Mouse (Mus musculus) CH12F3 (cell line): ENCODE results near the gene Lrrc56.

Source experiments
- in situ Hi-C: fragments of 300-500 bp; cut with MboI; formaldehyde crosslinking; loops from 2 replicates; pipeline ENCODE4 v1.14.3; 2020; ENCODE audit warnings: low sequenced_read_pairs

Lrrc56 gene

DNA sequence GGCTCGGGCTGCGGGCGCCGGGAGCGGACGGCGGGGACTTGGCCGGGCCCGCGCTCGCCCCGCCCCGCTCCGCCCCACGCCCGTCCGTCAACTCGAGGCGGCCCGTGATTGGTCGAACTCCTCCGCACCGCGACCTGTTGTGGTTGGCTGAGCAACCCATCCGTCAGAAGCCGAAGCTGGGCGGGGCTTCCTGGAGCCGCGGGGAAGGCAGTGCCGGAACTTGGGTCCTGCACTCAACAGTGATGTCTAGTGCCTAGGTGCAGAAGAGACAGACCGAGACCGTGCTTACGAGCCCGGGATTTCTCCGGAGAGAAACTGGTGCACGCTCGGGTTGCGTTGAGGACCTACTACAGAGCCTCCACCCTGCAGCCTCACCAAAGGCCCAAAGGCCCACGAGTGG lies at the start of gene Lrrc56, which contains the start of gene Hras:
TSS of gene Lrrc56 (plus strand) at position 210 of the 400 bp plus-strand sequence.
TSS of gene Hras (minus strand) at position 58 of the 400 bp plus-strand sequence.
- in situ Hi-C loops = no loop called here

DNA sequence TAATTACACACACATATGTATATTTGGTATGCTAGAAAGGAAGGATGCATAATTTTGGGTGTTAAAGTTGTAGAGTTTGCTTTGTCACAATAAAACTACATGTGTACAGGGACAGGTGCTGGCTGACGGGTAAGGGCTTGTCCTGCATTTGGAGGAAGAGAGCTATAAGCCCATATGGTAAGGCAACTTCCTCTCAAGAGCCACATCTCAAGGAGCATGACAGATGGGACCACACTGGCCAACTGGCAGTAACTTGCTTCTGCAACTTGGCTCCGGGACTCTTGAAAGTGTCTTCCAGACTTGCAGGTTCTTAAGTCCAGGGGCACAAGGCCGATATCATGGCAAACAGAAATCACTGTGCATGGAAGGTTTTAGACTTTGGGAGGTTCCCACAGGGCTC lies 49.3 kb upstream of the Lrrc56 start:
- in situ Hi-C loops = no loop called here

DNA sequence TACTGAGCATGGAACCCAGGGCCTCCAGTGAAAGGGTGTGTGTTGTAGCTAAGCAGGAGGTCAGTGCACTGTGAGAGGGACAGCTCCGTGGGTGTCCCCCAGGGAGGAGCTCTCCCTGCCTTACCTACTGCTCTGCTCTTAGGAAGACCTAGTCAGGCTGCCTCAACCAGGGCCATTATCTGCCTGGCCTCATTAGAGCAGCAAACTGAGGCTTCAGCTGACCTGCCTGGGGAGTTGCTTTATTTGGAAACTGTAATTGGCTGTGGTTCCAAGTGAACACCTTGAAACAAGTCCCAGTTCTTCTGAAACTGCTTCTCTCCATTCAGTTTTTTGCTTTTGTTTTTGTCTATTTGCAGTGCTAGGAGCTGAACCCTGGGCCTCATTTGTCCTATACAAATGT lies 48.6 kb upstream of the Lrrc56 start:
- in situ Hi-C loops = no loop called here

GRCm38 (mm10) chr7:141146043-141146595 lies 47.8 kb upstream of the Lrrc56 start:
- in situ Hi-C loops = no loop called here

- in situ Hi-C loops = no loop called here
Observed at GRCm38 (mm10) chr7:141147044-141147443, 46.9 kb upstream of the Lrrc56 start.

- in situ Hi-C loops = no loop called here
Observed at GRCm38 (mm10) chr7:141148639-141149038, 45.3 kb upstream of the Lrrc56 start.

GRCm38 (mm10) chr7:141155362-141155761 lies 38.6 kb upstream of the Lrrc56 start:
- in situ Hi-C loops = no loop called here

GRCm38 (mm10) chr7:141164397-141164796 lies 29.6 kb upstream of the Lrrc56 start:
- in situ Hi-C loops = no loop called here

GRCm38 (mm10) chr7:141164850-141165249 lies 29.1 kb upstream of the Lrrc56 start:
- in situ Hi-C loops = no loop called here

- in situ Hi-C loops = no loop called here
Observed at GRCm38 (mm10) chr7:141167901-141168517, 25.9 kb upstream of the Lrrc56 start.

- in situ Hi-C loops = no loop called here
Observed at GRCm38 (mm10) chr7:141168518-141168953, 25.4 kb upstream of the Lrrc56 start.

GRCm38 (mm10) chr7:141169300-141169699 lies 24.7 kb upstream of the Lrrc56 start:
- in situ Hi-C loops = no loop called here

DNA sequence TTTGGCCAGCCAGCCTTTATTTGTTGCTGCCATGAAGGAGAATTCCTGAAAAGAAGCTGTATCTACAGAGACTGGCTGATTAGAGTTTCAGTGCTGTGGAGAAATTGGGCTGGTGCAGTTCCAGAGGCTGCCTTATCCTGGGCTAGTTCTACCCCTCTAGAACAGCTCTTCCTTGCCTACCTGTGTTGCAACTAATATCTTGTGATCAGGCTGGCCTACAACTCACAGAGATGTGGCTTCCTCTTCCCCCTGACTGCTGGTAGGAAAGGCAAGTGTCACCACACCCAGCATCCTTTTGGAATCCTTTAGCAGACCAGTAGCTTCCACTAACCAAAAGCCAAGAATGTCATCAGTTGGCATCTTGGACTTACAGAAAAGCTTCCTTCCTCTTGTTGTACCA lies 24.1 kb upstream of the Lrrc56 start:
- in situ Hi-C loops = loop anchor here (5.0 kb wide), 1 partner anchor 73 kb away; no protein-coding TSS in a partner anchor

DNA sequence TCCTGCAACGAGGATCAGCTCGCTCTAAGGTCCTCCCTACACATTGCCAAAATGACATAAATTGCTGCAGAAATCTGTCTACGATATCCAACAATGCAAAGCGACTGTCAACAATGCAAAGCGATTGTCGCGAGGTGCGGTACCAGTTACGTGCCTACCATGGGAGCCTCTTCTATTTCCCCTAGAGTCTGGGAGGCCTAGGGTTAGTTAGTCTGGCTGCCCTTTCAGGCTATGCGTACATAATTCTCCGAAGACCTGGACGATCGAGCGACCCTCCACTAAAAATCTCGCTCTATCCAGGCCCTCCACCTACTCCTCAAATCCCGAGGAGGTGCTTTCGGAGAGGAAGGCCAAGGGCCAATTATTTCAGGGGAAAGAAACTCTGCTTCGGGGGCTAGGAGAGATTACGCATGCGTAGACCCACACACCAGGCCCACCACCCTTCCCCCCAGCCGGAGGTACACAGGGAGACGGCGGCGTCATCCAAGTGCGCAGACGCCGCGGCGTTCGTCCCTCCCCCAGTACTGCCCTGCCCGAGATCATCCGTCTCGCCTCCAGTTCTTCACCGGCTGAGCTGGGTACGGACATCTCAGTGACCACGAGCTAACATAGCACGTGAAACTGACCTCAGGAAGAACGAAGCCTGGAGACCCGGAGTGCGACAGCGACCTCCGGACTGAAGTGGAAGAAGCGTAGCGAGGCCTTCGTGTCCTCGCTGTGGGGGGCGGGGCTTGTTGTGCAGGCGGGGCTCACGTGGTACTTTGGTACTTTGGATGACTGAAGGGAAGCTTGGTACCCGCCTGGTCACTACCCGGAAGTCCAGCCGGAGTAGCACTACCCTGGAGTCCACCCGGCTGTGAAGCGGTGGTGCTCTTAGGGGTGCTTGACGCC lies 21.6 kb upstream of the Lrrc56 start, which contains the start of gene Rnh1:
TSS of gene Rnh1 (minus strand) at position 742 of the 891 bp plus-strand sequence.
- in situ Hi-C loops = loop anchor here (5.0 kb wide), 1 partner anchor 75 kb away; no protein-coding TSS in a partner anchor

GRCm38 (mm10) chr7:141173323-141173850 lies 20.6 kb upstream of the Lrrc56 start:
- in situ Hi-C loops = loop anchor here (5.0 kb wide), 1 partner anchor 76 kb away; no protein-coding TSS in a partner anchor

- in situ Hi-C loops = no loop called here
Observed at GRCm38 (mm10) chr7:141175068-141175467, 18.9 kb upstream of the Lrrc56 start.

DNA sequence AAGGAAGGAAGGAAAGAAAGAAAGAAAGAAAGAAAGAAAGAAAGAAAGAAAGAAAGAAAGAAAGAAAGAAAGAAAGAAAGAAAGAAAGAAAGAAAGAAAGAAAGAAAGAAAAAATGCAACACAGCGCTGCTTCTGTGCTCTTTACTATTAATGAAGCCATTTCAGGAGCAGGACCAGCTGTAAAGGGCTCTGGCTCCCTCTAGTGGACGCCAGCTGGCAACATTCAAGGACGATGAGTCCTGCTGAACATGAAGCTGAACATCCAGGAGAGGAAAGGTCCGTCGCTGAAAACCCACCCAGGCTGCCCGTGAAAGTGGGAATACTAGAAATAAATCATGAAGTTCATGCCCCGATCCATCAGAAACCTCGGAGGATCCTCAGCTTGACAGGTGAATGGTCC lies 17.8 kb upstream of the Lrrc56 start:
- in situ Hi-C loops = no loop called here

GRCm38 (mm10) chr7:141188194-141188593 lies 5.8 kb upstream of the Lrrc56 start:
- in situ Hi-C loops = no loop called here

DNA sequence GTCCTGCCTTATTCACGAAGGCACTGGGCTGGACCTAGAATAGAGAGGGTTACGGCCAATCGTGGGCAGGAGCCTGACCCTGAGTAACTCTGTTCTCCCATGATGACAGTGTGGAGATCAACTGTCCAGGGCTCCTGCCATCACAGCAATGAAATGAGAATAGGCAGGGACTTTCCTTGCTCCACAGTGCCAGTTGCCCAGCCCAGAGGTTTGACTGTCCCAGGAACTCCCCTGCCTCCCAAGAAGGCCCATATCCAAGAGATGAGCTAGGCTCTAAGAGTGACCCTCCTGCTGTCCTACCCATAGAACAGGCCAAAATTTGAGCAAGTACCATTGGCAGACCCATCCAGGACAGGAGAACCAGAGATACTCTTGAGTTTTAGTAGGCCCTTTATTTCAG lies 5.2 kb upstream of the Lrrc56 start:
- in situ Hi-C loops = no loop called here

GRCm38 (mm10) chr7:141190220-141190619 lies 3.7 kb upstream of the Lrrc56 start:
- in situ Hi-C loops = no loop called here

- in situ Hi-C loops = no loop called here
Observed at GRCm38 (mm10) chr7:141191036-141191435, 2.9 kb upstream of the Lrrc56 start.
